Mouse (Mus musculus) frontal cortex, postnatal 36 days (tissue): ENCODE measurements around the gene Slc4a1.
A peak's percentile ranks its signal among the peaks of the same experiment; 100 is the strongest.

ENCODE experiments used
- DNase-seq, 2 experiments: peaks; one replicate each; pipeline ENCODE4 v3.0.0; 2022; ENCODE audit warnings: low spot score in 2 of 2

The Slc4a1 gene

GRCm38 (mm10) chr11:102350981-102351523, 15.0 kb downstream of the Slc4a1 start:
- DNase-seq, result no peak

DNA sequence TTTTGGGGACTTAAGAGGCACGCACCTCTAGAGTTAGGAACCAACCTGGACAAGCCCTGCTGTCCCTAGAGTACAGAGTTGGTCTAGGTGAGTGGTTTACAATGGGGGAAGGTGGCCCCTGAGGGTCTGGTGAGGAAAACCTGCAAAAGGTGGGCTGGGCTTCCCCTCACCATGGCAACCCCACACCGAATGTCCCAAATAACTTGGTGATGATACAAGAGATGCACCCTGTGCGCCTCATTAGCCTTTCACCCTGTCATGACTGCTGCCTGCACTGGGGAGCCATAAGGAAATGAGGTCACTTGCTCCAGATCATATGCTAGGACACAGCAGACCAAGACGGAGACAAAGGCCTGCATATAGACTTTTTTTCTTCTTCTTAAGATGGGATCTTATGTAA, 15.6 kb downstream of the Slc4a1 start:
- no peak for DNase-seq

- no peak for DNase-seq
Observed at GRCm38 (mm10) chr11:102349189-102349954, 16.6 kb downstream of the Slc4a1 start.

- DNase-seq, result no peak
Observed at GRCm38 (mm10) chr11:102348771-102349170, 17.2 kb downstream of the Slc4a1 start.

DNA sequence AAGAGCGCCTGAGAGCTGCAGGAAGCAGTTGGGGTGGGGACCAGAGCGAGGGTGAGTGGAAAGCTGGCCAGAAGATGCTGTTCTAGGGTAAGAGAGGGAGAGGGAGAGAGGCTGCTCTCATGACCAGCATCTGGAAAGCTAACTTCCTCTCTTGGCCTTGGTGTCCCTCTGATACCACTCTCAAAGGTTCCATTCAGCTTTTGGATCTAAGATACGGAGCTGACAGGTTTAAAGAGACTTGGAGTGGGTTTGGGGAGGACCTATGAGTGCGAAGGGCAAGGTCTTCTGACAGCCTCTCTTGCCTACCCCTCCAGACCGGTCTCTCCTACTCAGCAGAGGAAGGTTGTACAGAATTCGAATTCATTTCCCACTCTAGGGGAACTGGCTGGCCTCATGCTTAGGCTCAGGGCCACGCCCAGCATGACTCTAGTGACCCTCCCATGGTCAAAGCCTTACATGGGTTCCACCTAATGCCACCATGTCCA, 17.9 kb downstream of the Slc4a1 start:
- no peak for DNase-seq

DNA sequence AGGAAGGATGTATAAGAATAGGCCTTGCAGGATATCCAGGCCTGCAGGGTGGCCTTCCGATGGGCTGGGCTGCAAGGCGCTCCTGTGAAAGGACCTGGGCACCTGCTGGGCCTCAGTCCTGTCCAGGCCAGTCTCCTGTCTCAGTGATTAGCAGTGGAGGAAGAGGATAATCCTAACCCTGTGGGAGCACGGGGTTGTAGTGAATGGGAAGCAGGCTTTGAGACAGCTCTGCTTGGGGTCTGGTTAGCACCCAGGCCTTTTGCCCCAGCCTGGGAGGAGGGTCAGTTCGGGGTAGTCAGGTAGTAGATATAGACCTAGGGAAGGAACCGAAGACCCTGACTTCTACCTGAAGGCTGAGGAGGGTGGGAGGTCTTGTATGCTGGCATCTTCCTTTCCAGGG, 18.3 kb downstream of the Slc4a1 start:
- DNase-seq, result no peak

GRCm38 (mm10) chr11:102346926-102347325, 19.1 kb downstream of the Slc4a1 start:
- DNase-seq, result no peak

DNA sequence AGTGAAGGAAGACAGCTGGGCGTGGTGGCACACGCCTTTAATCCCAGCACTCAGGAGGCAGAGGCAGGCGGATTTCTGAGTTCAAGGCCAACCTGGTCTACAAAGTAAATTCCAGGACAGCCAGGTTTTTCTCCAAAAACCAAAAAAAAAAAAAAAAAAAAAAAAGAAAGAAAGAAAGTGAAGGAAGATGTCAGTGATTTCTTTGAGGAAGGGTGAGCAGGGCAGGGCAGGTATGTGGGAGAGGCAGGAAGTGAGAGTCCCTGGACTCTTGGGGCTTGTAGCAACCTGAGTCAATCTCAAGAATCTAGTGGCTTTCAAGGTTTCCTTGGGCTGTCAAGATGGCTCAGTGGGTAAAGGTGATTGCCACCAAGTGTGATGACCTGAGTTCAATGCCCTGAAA, 21.5 kb downstream of the Slc4a1 start:
- no peak for DNase-seq

DNA sequence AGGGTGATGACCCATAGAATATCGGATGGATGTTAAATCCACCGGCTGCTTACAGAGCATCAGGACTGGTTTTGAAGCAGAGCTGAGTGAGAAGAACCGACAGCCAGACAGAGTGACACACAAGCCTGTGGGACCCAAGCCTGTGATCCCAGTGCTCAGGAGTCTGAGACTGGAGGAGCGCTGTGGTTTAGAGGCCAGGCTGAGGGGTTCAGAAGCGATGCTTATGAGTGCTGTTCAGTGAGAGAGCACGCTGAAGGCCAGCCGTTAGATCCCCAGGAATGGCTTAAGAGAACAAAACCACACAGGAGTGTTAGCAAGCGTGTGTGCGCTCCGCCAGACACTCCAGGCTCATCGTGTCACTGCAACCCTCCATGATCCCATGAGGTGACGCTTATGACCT, 23.3 kb downstream of the Slc4a1 start:
- DNase-seq, result no peak

- no peak for DNase-seq
Observed at GRCm38 (mm10) chr11:102341101-102341500, 24.9 kb downstream of the Slc4a1 start.

GRCm38 (mm10) chr11:102339624-102340023, 26.4 kb downstream of the Slc4a1 start:
- no peak for DNase-seq

GRCm38 (mm10) chr11:102339195-102339594, 26.8 kb downstream of the Slc4a1 start:
- DNase-seq, result no peak

GRCm38 (mm10) chr11:102338561-102338960, 27.4 kb downstream of the Slc4a1 start:
- peak; percentile 61 to 67 for DNase-seq

- no peak for DNase-seq
Observed at GRCm38 (mm10) chr11:102337921-102338320, 28.1 kb downstream of the Slc4a1 start.

GRCm38 (mm10) chr11:102336191-102336590, 29.8 kb downstream of the Slc4a1 start:
- no peak for DNase-seq

- DNase-seq, result no peak
Observed at GRCm38 (mm10) chr11:102334973-102335700, 30.9 kb downstream of the Slc4a1 start.

DNA sequence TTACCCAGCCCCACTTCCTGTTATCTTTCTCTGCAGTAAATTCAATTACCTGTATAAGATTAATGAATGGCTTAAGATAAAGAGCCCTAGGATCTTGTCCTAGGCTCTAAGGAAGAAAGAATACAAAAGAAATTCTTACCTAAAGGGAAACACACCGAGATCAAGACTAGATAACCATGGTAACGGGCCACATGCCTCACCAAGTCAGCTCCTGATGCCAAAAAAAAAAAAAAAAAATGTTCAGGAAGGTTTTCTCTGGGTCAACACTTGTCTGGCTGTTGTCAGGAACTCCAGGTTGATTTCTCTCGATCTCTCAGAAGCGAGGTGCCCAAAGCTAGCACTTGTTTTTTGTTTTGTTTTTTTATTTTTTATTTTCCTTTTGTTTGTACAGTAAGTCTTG, 32.0 kb downstream of the Slc4a1 start:
- DNase-seq, result no peak

- DNase-seq, result no peak
Observed at GRCm38 (mm10) chr11:102333061-102333460, 32.9 kb downstream of the Slc4a1 start.

GRCm38 (mm10) chr11:102331806-102332205, 34.2 kb downstream of the Slc4a1 start:
- DNase-seq, result no peak

GRCm38 (mm10) chr11:102330039-102330438, 36.0 kb downstream of the Slc4a1 start:
- no peak for DNase-seq

- DNase-seq, result no peak
Observed at GRCm38 (mm10) chr11:102329518-102329917, 36.5 kb downstream of the Slc4a1 start.

DNA sequence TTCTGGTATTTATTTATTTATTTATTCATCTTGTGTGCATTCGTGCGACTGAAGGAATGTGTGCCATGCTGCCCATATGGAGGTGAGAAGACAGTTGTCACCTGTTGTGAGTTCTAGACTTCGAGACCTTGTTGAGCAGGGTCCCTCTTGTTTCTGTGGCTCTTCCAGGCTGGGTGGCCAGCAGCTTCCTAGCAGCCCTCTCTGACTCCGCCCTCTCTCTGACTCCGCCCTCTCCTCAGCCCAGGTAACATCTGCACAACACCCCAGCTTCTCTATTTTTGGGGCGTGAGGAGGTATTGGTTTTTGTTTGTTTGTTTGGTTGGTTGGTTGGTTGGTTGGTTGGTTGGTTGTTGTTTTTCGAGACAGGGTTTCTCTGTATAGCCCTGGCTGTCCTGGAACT, 38.2 kb downstream of the Slc4a1 start:
- no peak for DNase-seq

- DNase-seq, result no peak
Observed at GRCm38 (mm10) chr11:102327250-102327649, 38.8 kb downstream of the Slc4a1 start.
